Mouse (Mus musculus): ENCODE results near the gene Itpr2. TPM values are rescaled to one million over a fixed set of nuclear protein-coding genes. Genes with fewer than 3 reads are reported as not detected.

Itpr2 gene
- polyA plus RNA-seq, 1 experiment from 2014 or later: 9.0 TPM

- WGBS: 79% methylated on average over 9 of the region's 9 CpGs
- Histone ChIP-seq H3K9ac (ENCODE audit: low read depth, low read length) (no peak overlapping the region), H3K9me3 (replicated peaks; ENCODE audit: control insufficient read depth, low read length, poor library complexity, severe bottlenecking) (no peaks in the 10 kb centered on the region), H3K27ac (ENCODE audit: low read length) (no peak overlapping the region), H3K4me1 (ENCODE audit: control insufficient read depth, insufficient read depth, low read length) (0 out of 2 replicates have a peak, but pooled peaks cover 6% of the 10 kb centered on the region), H3K4me2 (ENCODE audit: low read length) (no peak overlapping the region), H3K27me3 (ENCODE audit: control insufficient read depth, insufficient read depth, low read depth, low read length) (no peaks in the 10 kb centered on the region), H3K36me3 (ENCODE audit: control insufficient read depth, insufficient read depth, low read length) (no peaks in the 10 kb centered on the region), H3K4me3 (ENCODE audit: low read depth, low read length) (no peak overlapping the region)
- no peak for ATAC-seq
Observed at GRCm38 (mm10) chr6:146229519-146229918, 272.5 kb downstream of the Itpr2 start.

GRCm38 (mm10) chr6:146228048-146228447, 274.0 kb downstream of the Itpr2 start:
- 90% methylated on average over 3 of the region's 3 CpGs for whole genome bisulfite sequencing
- Histone ChIP-seq H3K36me3 (ENCODE audit: control insufficient read depth, insufficient read depth, low read length) (no peaks in the 10 kb centered on the region), H3K4me3 (ENCODE audit: low read depth, low read length) (no peak overlapping the region), H3K4me1 (ENCODE audit: control insufficient read depth, insufficient read depth, low read length) (0 out of 2 replicates have a peak, but pooled peaks cover 6% of the 10 kb centered on the region), H3K4me2 (ENCODE audit: low read length) (no peak overlapping the region), H3K9me3 (replicated peaks; ENCODE audit: control insufficient read depth, low read length, poor library complexity, severe bottlenecking) (no peaks in the 10 kb centered on the region), H3K9ac (ENCODE audit: low read depth, low read length) (no peak overlapping the region), H3K27me3 (ENCODE audit: control insufficient read depth, insufficient read depth, low read depth, low read length) (no peaks in the 10 kb centered on the region), H3K27ac (ENCODE audit: low read length) (no peak overlapping the region)
- ATAC-seq: no peak

DNA sequence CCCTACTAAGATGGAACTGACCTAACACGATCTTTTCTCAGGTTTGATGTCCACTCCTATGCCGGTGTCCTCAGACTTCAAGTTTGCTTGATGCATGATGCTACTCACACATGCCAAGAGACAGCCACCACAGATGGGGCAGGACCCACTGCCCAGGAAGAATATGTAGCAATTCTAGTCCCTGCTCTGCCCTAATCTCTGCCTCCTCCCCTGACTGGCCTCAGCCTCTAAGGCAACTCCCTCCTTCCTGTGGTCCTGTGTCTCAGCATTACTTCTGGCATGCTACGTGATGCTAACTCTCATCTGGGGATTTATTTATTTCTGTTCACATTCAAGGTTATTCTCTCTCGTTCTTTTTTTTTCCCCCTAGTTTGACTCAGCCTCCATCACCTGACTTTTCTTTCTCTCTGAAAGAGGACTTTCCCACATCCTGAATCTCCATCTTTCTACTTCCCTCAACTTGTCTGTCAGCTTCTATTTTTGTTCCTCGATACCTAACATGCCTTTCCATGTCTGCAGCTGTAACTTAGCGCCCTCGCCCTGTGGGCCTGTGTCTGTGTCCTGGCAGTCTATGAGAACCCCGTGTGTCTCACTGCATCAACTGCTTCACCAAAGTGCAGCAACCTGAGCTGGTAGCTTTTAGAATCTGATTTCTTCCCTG, 279.5 kb downstream of the Itpr2 start:
- WGBS: 78% methylated on average over 8 of the region's 8 CpGs
- H3K9ac ChIP-seq (ENCODE audit: low read depth, low read length): no peak overlapping the region

DNA sequence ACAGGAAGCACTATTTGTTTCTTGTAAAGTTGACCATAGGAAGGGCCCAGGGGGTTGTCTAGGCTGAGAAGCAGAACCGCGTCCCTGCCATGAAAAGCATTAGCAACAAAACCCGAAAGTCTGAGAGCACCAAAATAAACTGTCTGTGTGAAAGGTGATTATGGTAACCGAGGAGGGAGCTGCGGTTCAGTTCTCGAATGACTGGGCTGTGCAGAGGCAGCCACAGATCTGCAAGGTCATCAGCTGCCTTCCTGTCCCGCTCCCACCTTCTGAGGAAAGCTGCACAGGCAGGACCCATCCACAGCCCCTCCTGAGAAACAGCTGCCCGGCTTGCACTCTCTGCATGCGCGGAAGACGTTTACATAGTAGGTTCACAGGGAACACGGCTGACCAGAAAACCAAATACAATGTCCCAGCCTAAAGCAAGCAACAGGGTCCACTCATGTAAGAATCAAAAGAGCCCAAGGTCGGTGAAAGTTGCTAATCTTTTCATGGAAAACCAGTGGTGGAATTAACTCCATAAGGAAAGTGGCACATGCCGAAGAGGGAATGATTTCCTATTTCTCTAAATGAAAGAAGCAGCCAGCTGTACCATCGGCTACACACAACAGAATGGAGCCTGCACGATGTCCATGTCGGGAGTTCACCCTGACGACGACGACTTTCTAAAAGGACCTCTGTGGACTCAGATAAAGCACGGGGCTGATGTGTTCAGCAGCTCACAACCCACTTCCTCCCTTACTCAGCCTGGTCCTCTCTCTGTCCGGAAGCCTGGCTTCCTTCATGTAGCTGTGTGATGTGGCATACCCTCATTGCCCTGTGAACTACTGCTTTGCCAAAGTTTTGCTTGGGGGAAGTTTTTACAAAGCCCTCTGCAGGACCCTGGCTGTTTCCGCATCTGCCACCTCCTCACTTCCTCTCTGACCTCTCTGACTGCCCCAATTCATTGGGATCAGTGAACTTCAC, 280.4 kb downstream of the Itpr2 start:
- no peak overlapping the region for H3K9ac ChIP-seq (ENCODE audit: low read depth, low read length)
- no peak overlapping the region for H3K27ac ChIP-seq (ENCODE audit: low read length)
- no peaks in the 10 kb centered on the region for H3K9me3 ChIP-seq (replicated peaks; ENCODE audit: control insufficient read depth, low read length, poor library complexity, severe bottlenecking)
- H3K4me2 ChIP-seq (ENCODE audit: low read length): no peak overlapping the region
- no peak overlapping the region for H3K4me3 ChIP-seq (ENCODE audit: low read depth, low read length)
- no peaks in the 10 kb centered on the region for H3K27me3 ChIP-seq (ENCODE audit: control insufficient read depth, insufficient read depth, low read depth, low read length)
- WGBS: 59% methylated on average over 23 of the region's 23 CpGs
- no peaks in the 10 kb centered on the region for H3K36me3 ChIP-seq (ENCODE audit: control insufficient read depth, insufficient read depth, low read length)
- H3K4me1 ChIP-seq (ENCODE audit: control insufficient read depth, insufficient read depth, low read length): 0 out of 2 replicates have a peak, but pooled peaks cover 4% of the 10 kb centered on the region
- ATAC-seq: no peak

More for the DNA sequence above, 279.5 kb downstream of the Itpr2 start:
- H3K4me2 ChIP-seq (ENCODE audit: low read length): no peak overlapping the region
- 0 out of 2 replicates have a peak, but pooled peaks cover 4% of the 10 kb centered on the region for H3K4me1 ChIP-seq (ENCODE audit: control insufficient read depth, insufficient read depth, low read length)
- no peaks in the 10 kb centered on the region for H3K9me3 ChIP-seq (replicated peaks; ENCODE audit: control insufficient read depth, low read length, poor library complexity, severe bottlenecking)
- no peaks in the 10 kb centered on the region for H3K27me3 ChIP-seq (ENCODE audit: control insufficient read depth, insufficient read depth, low read depth, low read length)
- H3K27ac ChIP-seq (ENCODE audit: low read length): no peak overlapping the region
- H3K36me3 ChIP-seq (ENCODE audit: control insufficient read depth, insufficient read depth, low read length): no peaks in the 10 kb centered on the region
- H3K4me3 ChIP-seq (ENCODE audit: low read depth, low read length): no peak overlapping the region
- no peak for ATAC-seq

DNA sequence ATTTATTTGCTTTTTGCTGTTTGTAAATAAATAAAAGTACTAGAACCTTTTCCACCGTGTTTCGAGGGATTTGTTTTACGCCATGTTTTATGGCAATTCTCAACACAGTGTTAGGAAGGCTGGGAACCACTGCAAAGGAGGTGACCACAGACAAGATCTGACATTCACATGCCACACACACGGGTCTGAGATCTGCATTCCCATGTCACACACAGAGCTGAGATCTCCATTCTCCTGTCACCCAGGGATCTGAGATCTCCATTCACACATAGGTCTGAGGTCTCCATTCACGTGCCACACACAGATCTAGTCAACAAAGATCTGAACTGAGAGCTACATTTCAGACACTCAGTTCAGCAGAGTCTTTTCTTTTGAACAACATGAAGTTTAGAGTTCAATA, 282.0 kb downstream of the Itpr2 start:
- 69% methylated on average over 5 of the region's 5 CpGs for WGBS
- H3K27ac ChIP-seq (ENCODE audit: low read length): no peak overlapping the region
- ATAC-seq: no peak
- no peaks in the 10 kb centered on the region for H3K9me3 ChIP-seq (replicated peaks; ENCODE audit: control insufficient read depth, low read length, poor library complexity, severe bottlenecking)
- no peak overlapping the region for H3K9ac ChIP-seq (ENCODE audit: low read depth, low read length)
- no peak overlapping the region for H3K4me3 ChIP-seq (ENCODE audit: low read depth, low read length)
- no peaks in the 10 kb centered on the region for H3K27me3 ChIP-seq (ENCODE audit: control insufficient read depth, insufficient read depth, low read depth, low read length)
- no peak overlapping the region for H3K4me2 ChIP-seq (ENCODE audit: low read length)
- H3K36me3 ChIP-seq (ENCODE audit: control insufficient read depth, insufficient read depth, low read length): no peaks in the 10 kb centered on the region
- no peaks in the 10 kb centered on the region for H3K4me1 ChIP-seq (ENCODE audit: control insufficient read depth, insufficient read depth, low read length)

GRCm38 (mm10) chr6:146219534-146219933, 282.5 kb downstream of the Itpr2 start:
- Histone ChIP-seq H3K36me3 (ENCODE audit: control insufficient read depth, insufficient read depth, low read length) (no peaks in the 10 kb centered on the region), H3K27ac (ENCODE audit: low read length) (no peak overlapping the region), H3K9me3 (replicated peaks; ENCODE audit: control insufficient read depth, low read length, poor library complexity, severe bottlenecking) (no peaks in the 10 kb centered on the region), H3K9ac (ENCODE audit: low read depth, low read length) (no peak overlapping the region), H3K4me2 (ENCODE audit: low read length) (no peak overlapping the region), H3K27me3 (ENCODE audit: control insufficient read depth, insufficient read depth, low read depth, low read length) (no peaks in the 10 kb centered on the region), H3K4me3 (ENCODE audit: low read depth, low read length) (no peak overlapping the region), H3K4me1 (ENCODE audit: control insufficient read depth, insufficient read depth, low read length) (peaks cover 2% of the 10 kb centered on the region; the same call in 1 of the 2 replicates)
- ATAC-seq: no peak
- WGBS: 92% methylated on average over 12 of the region's 12 CpGs

GRCm38 (mm10) chr6:146215302-146215701, 286.7 kb downstream of the Itpr2 start:
- 54% methylated on average over 2 of the region's 2 CpGs for WGBS

DNA sequence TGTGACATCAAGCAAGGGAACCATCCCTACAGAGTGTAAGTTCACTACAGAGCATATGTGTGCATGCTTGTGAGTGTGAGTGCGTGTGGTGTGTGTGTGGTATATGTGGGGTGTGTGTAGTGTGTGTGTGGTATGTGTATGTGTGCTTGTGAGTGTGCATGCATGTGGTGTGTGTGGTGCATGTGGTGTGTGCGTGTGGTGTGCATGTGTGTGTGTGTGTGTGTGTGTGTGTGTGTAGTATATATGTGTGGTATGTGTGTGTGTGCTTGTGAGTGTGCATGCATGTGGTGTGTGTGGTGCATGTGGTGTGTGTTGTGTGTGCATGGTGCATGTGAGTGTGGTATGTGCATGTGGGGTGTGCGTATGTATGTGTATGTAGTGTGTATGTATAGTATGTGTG, 289.7 kb downstream of the Itpr2 start:
- no peak overlapping the region for H3K4me3 ChIP-seq (ENCODE audit: low read depth, low read length)
- no peaks in the 10 kb centered on the region for H3K9me3 ChIP-seq (replicated peaks; ENCODE audit: control insufficient read depth, low read length, poor library complexity, severe bottlenecking)
- H3K4me2 ChIP-seq (ENCODE audit: low read length): no peak overlapping the region
- peaks cover 4% of the 10 kb centered on the region; the same call in 1 of the 2 replicates for H3K4me1 ChIP-seq (ENCODE audit: control insufficient read depth, insufficient read depth, low read length)
- H3K9ac ChIP-seq (ENCODE audit: low read depth, low read length): no peak overlapping the region
- H3K36me3 ChIP-seq (ENCODE audit: control insufficient read depth, insufficient read depth, low read length): no peaks in the 10 kb centered on the region
- no peak for ATAC-seq
- WGBS: 99% methylated on average over 3 of the region's 3 CpGs
- H3K27me3 ChIP-seq (ENCODE audit: control insufficient read depth, insufficient read depth, low read depth, low read length): no peaks in the 10 kb centered on the region
- no peak overlapping the region for H3K27ac ChIP-seq (ENCODE audit: low read length)

More at GRCm38 (mm10) chr6:146215302-146215701, 286.7 kb downstream of the Itpr2 start:
- H3K4me1 ChIP-seq (ENCODE audit: control insufficient read depth, insufficient read depth, low read length): peaks cover 4% of the 10 kb centered on the region; the same call in 1 of the 2 replicates
- no peak for ATAC-seq
- no peaks in the 10 kb centered on the region for H3K27me3 ChIP-seq (ENCODE audit: control insufficient read depth, insufficient read depth, low read depth, low read length)
- no peaks in the 10 kb centered on the region for H3K36me3 ChIP-seq (ENCODE audit: control insufficient read depth, insufficient read depth, low read length)
- H3K9me3 ChIP-seq (replicated peaks; ENCODE audit: control insufficient read depth, low read length, poor library complexity, severe bottlenecking): no peaks in the 10 kb centered on the region
- H3K4me3 ChIP-seq (ENCODE audit: low read depth, low read length): no peak overlapping the region
- H3K9ac ChIP-seq (ENCODE audit: low read depth, low read length): no peak overlapping the region
- H3K27ac ChIP-seq (ENCODE audit: low read length): no peak overlapping the region
- no peak overlapping the region for H3K4me2 ChIP-seq (ENCODE audit: low read length)

DNA sequence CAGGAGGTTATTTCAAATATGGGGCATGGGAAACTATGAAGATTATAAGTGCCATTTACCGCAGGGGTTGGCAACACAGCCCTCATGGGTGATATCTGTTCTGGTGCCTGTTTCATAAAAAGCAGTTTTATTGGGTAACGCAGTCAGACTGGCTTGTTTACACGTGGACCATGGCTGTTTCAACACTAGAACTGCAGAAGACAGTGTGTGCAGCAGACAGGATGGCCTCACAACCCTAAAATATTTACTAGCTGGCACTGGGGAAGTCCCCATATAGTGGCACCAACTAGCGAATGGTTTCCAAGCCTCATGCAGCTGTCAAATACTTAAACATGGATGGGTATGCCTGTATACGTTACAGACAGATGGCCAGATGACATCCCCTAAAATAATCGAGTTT, 290.8 kb downstream of the Itpr2 start:
- WGBS: 85% methylated on average over 6 of the region's 6 CpGs
- Histone ChIP-seq H3K9ac (ENCODE audit: low read depth, low read length) (no peak overlapping the region), H3K9me3 (replicated peaks; ENCODE audit: control insufficient read depth, low read length, poor library complexity, severe bottlenecking) (no peaks in the 10 kb centered on the region), H3K27me3 (ENCODE audit: control insufficient read depth, insufficient read depth, low read depth, low read length) (no peaks in the 10 kb centered on the region), H3K27ac (ENCODE audit: low read length) (no peak overlapping the region), H3K36me3 (ENCODE audit: control insufficient read depth, insufficient read depth, low read length) (no peaks in the 10 kb centered on the region), H3K4me3 (ENCODE audit: low read depth, low read length) (no peak overlapping the region), H3K4me2 (ENCODE audit: low read length) (no peak overlapping the region), H3K4me1 (ENCODE audit: control insufficient read depth, insufficient read depth, low read length) (peaks cover 4% of the 10 kb centered on the region; the same call in 1 of the 2 replicates)
- ATAC-seq: no peak
